Mouse (Mus musculus) skeletal muscle tissue, postnatal 0 days (tissue): ENCODE data around the gene Tgm7. TPM values are rescaled to one million over a fixed set of nuclear protein-coding genes. Genes with fewer than 3 reads are reported as not detected.

Experiments
- polyA plus RNA-seq: library from polyadenylated mRNA; unstranded; fragments of >200 nt; fragmentation: Nextera tagmentation; extraction: Ambion mirVana; gene quantifications from 2 replicates; pipeline ENCODE4 v1.2.1, GENCODE M21; 2015

Tgm7 gene
- polyA plus RNA-seq: not detected in 2 replicates

DNA sequence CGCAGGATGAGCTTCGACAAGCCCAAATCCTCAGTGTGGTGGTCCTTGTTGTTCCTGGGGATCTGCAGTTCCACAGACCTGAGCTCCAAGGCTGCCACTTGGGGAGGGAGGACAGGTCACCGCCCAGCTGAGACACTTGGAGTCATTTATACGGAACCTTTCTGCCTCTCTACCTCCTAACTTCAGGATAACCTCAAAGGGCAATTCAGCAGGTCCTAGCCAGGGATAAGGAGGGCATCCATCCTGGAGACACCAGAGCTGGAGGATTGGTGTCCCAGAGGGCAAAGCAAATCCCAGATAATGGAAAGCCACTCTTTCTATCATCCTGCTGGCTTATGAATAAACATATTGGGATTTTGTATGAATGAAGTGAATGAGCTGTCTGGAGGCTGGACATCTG, at the start of gene Tgm7:
Gene Tgm7, minus strand, starts transcription at position 101 of the 400 bp plus-strand sequence.

GRCm38 (mm10) chr2:121140018-121140882, 30.7 kb upstream of the Tgm7 start, which contains the start of the genes Adal and Lcmt2:
TSS of gene Adal (plus strand) at chr2:121140428.
TSS of gene Lcmt2 (minus strand) at chr2:121140653.

GRCm38 (mm10) chr2:121085480-121086185, 24.0 kb downstream of the Tgm7 start, which contains the start of gene Tgm5:
TSS of gene Tgm5 (minus strand) at chr2:121085841.

Other genes with a start within 250 kb of the Tgm7 start
- gene Ubr1, start 139.1 kb downstream of the Tgm7 start, polyA plus RNA-seq: 10.3 and 10.9 TPM in 2 replicates
- 1.6 and 1.8 TPM in 2 replicates for gene Tmem62, start 132.8 kb downstream of the Tgm7 start, polyA plus RNA-seq
- 27.1 and 27.3 TPM in 2 replicates for gene Ccndbp1, start 101.4 kb downstream of the Tgm7 start, polyA plus RNA-seq
- gene Epb42, start 72.7 kb downstream of the Tgm7 start, polyA plus RNA-seq: 0.12 and 0.15 TPM in 2 replicates
- 0.27 TPM in 1 of 2 replicates, not detected in the other for gene Tgm5, start 24.0 kb downstream of the Tgm7 start, polyA plus RNA-seq
- 11.2 and 11.6 TPM in 2 replicates for gene Adal, start 30.6 kb upstream of the Tgm7 start, polyA plus RNA-seq
- 11.0 and 12.8 TPM in 2 replicates for gene Lcmt2, start 30.9 kb upstream of the Tgm7 start, polyA plus RNA-seq
- gene Tubgcp4, start 60.9 kb upstream of the Tgm7 start, polyA plus RNA-seq: 12.4 and 14.3 TPM in 2 replicates
- gene Zscan29, start 61.3 kb upstream of the Tgm7 start, polyA plus RNA-seq: 3.9 TPM in 2 replicates
- gene Trp53bp1, start 161.6 kb upstream of the Tgm7 start, polyA plus RNA-seq: 10.7 and 16.0 TPM in 2 replicates
- 2.0 TPM in 2 replicates for gene Map1a, start 179.8 kb upstream of the Tgm7 start, polyA plus RNA-seq
- 7.0 and 8.7 TPM in 2 replicates for gene Ppip5k1, start 245.6 kb upstream of the Tgm7 start, polyA plus RNA-seq
- 2.0 TPM in 1 of 2 replicates, not detected in the other for gene Ckmt1, start 247.9 kb upstream of the Tgm7 start, polyA plus RNA-seq